Mouse (Mus musculus): ENCODE measurements around the gene Prdm16. TPM values are rescaled to one million over a fixed set of nuclear protein-coding genes. Genes with fewer than 3 reads are reported as not detected.

Gene Prdm16
- total RNA-seq, 2 experiments from 2014 or later, result 1.4 to 2.0 TPM

GRCm38 (mm10) chr4:154293735-154294201 lies 342.9 kb downstream of the Prdm16 start:
- DNase-seq (ENCODE audit: low spot score), result no peak

- DNase-seq (ENCODE audit: low spot score), result no peak
Measured at GRCm38 (mm10) chr4:154283671-154284070, 353.0 kb downstream of the Prdm16 start.

- no peak for DNase-seq (ENCODE audit: low spot score)
Measured at GRCm38 (mm10) chr4:154279481-154279880, 357.2 kb downstream of the Prdm16 start.

- peak; percentile 62 for DNase-seq (ENCODE audit: low spot score)
Measured at GRCm38 (mm10) chr4:154273000-154273399, 363.7 kb downstream of the Prdm16 start.

- no peak for DNase-seq (ENCODE audit: low spot score)
Measured at GRCm38 (mm10) chr4:154269520-154269919, 367.2 kb downstream of the Prdm16 start.

GRCm38 (mm10) chr4:154267511-154267910 lies 369.2 kb downstream of the Prdm16 start:
- DNase-seq (ENCODE audit: low spot score), result no peak

Other genes starting within 250 kb of the Prdm16 start
- gene Actrt2, start 31.0 kb upstream of the Prdm16 start, total RNA-seq (2021), result not detected
- gene Ttc34, start 200.6 kb upstream of the Prdm16 start, total RNA-seq (2021), result under 1 TPM in 1 of 2 experiments, not detected in 1; 0.14 TPM
- gene Mmel1, start 232.7 kb upstream of the Prdm16 start, total RNA-seq (2021), result not detected

All from gastrocnemius, adult 18-20 months (tissue).